Mouse (Mus musculus) left cerebral cortex, adult 6 months (tissue): ENCODE data around the gene Ppp1cc. TPM values are rescaled to one million over a fixed set of nuclear protein-coding genes. Genes with fewer than 3 reads are reported as not detected.

Experiments used
- long read RNA-seq, 2 experiments: library from polyadenylated mRNA; unstranded; transcript quantifications; one replicate each; pipeline ENCODE4 v2.0.0; 2019 to 2020
- polyA plus RNA-seq: library from polyadenylated mRNA; unstranded; fragments of <200 nt; fragmentation: Nextera tagmentation; gene quantifications from 2 replicates; pipeline ENCODE4 v1.2.3, GENCODE M21; 2021

Ppp1cc gene
- 31.6 and 137 TPM in 2 replicates for polyA plus RNA-seq
- long read RNA-seq, experiment 1, transcript Ppp1cc-202 (7 exons, 2,384 nt) = major isoform, 62 of 132 reads
- long read RNA-seq, experiment 1, partial matches to known transcripts = 47 of 132 reads
- long read RNA-seq, experiment 1, other reads (novel, unspliced or antisense) = 15 of 132 reads
- long read RNA-seq, experiment 2, transcript Ppp1cc-202 (7 exons, 2,384 nt) = major isoform, 6 of 38 reads
- long read RNA-seq, experiment 2, partial matches to known transcripts = 17 of 38 reads
- long read RNA-seq, experiment 2, other reads (novel, unspliced or antisense) = 14 of 38 reads

DNA sequence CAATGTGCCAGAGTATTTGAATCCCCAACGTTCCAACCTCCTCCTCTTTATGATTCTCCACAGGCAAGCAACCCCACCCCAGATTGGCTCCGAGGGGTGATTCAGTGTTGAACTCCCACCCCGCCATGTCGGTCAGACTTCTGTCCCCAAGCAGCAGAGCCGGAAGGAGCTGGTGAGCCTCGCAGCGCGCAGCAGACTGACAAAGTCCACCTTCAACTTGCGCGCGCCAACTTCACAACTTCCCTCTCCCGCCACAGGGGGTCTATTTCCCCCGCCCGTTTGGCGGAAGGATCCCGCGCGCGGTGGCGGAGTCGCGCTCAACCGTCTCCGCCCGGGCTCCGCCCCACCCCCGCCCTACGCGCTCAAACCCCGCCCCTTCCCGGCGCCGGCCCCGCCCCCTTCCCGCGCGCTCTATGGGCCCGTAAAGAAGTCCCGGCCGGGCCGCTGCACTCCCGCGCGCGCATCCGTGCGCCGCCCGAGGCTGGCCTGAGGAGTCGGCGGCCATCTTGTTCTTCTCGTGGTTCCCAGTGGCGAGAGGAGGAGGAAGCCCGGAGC, at the start of gene Ppp1cc:
Gene Ppp1cc (plus strand): TSS at position 452 of the 555 bp plus-strand sequence.

GRCm38 (mm10) chr5:122140723-122141122, 17.4 kb upstream of the Ppp1cc start, which contains the start of gene Ccdc63:
TSS of gene Ccdc63 (minus strand) at chr5:122140823.

DNA sequence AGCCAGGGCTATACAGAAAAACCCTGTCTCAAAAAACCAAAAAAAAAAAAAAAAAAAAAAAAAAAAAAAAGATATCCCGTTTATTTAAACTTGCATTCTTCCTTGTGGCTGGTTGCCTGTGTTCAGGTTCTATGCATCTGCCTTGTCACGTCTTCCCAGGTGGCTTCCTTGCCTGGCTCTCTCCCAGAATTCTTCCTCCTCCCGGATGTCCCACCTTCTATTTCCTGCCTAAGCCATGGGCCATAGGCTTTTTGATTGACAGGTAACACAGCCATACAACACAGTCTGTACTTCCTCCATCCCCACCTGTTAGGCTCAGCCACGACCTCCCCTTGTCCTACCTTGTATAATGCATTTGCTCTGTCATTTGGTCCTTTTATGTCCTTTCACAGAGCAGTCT, 48.4 kb downstream of the Ppp1cc start, which contains the start of gene Hvcn1:
Gene Hvcn1 (plus strand): TSS at position 330 of the 400 bp plus-strand sequence.

Other genes with a start within 250 kb of the Ppp1cc start
- 23.2 and 31.3 TPM in 2 replicates for gene Cux2, start 108.2 kb upstream of the Ppp1cc start, polyA plus RNA-seq
- 2.7 and 3.6 TPM in 2 replicates for gene Myl2, start 57.3 kb upstream of the Ppp1cc start, polyA plus RNA-seq
- gene Ccdc63, start 17.5 kb upstream of the Ppp1cc start, polyA plus RNA-seq = 0.14 and 0.27 TPM in 2 replicates
- gene Hvcn1, start 48.5 kb downstream of the Ppp1cc start, polyA plus RNA-seq = 3.3 and 3.4 TPM in 2 replicates
- gene Tctn1, start 106.2 kb downstream of the Ppp1cc start, polyA plus RNA-seq = 1.5 and 1.9 TPM in 2 replicates
- 8.5 and 13.9 TPM in 2 replicates for gene Pptc7, start 126.1 kb downstream of the Ppp1cc start, polyA plus RNA-seq
- 3.1 and 4.8 TPM in 2 replicates for gene Rad9b, start 196.0 kb downstream of the Ppp1cc start, polyA plus RNA-seq
- gene Vps29, start 196.1 kb downstream of the Ppp1cc start, polyA plus RNA-seq = 340 and 432 TPM in 2 replicates
- gene Gpn3, start 213.6 kb downstream of the Ppp1cc start, polyA plus RNA-seq = 28.4 and 35.3 TPM in 2 replicates
- gene Fam216a, start 214.1 kb downstream of the Ppp1cc start, polyA plus RNA-seq = 106 and 121 TPM in 2 replicates
- gene Arpc3, start 233.6 kb downstream of the Ppp1cc start, polyA plus RNA-seq = 32.8 and 103 TPM in 2 replicates